Mouse (Mus musculus) heart, embryonic 14.5 days (tissue): ENCODE results near the gene Rasgrp3. TPM values are rescaled to one million over a fixed set of nuclear protein-coding genes. Genes with fewer than 3 reads are reported as not detected.
A peak's percentile ranks its signal among the peaks of the same experiment; 100 is the strongest.

ENCODE experiments used
- ATAC-seq: fragments of 200-750 bp; cut with Nextera tagmentation; 2 replicates; pipeline ENCODE4 v1.8.0; 2017; ENCODE audit warnings: low read depth, moderate TSS enrichment; ENCODE audit not compliant: insufficient number of reproducible peaks, insufficient read depth, low FRiP score
- H3K27ac ChIP-seq, 2 experiments: fragments of 200-500 bp in 1 of 2; fragments of 300-500 bp in 1 of 2; sonication (generic) in 1 of 2; replicated peaks in 1 of 2; 2 replicates each; pipeline ENCODE4 v1.5.1; 2012 to 2014; ENCODE audit warnings: low read depth in 2 of 2, low read length in 2 of 2, control low read depth in 1 of 2, mild to moderate bottlenecking in 1 of 2, mixed read lengths in 1 of 2; ENCODE audit not compliant: control insufficient read depth in 1 of 2, insufficient read depth in 1 of 2
- H3K27me3 ChIP-seq: fragments of 300-500 bp; sonication (generic); 2 replicates; pipeline ENCODE4 v1.6.1; 2014; ENCODE audit warnings: mild to moderate bottlenecking, low read length, control low read depth; ENCODE audit not compliant: control insufficient read depth, insufficient read depth
- H3K36me3 ChIP-seq: fragments of 300-500 bp; sonication (generic); 2 replicates; pipeline ENCODE4 v1.6.1; 2014; ENCODE audit warnings: mild to moderate bottlenecking, control low read depth, low read length, mixed read lengths; ENCODE audit not compliant: control insufficient read depth, insufficient read depth
- H3K4me1 ChIP-seq, 2 experiments: fragments of 200-500 bp in 1 of 2; fragments of 300-500 bp in 1 of 2; sonication (generic) in 1 of 2; 2 replicates each; pipeline ENCODE4 v1.6.1; 2012 to 2014; ENCODE audit warnings: low read length in 2 of 2, control low read depth in 1 of 2, mixed read lengths in 1 of 2; ENCODE audit not compliant: control insufficient read depth in 2 of 2, insufficient read depth in 2 of 2
- H3K4me2 ChIP-seq: fragments of 300-500 bp; sonication (generic); 2 replicates; pipeline ENCODE4 v1.6.1; 2014; ENCODE audit warnings: mild to moderate bottlenecking, low read length
- H3K4me3 ChIP-seq, 2 experiments: fragments of 200-500 bp in 1 of 2; fragments of 300-500 bp in 1 of 2; sonication (generic) in 1 of 2; 2 replicates each; pipeline ENCODE4 v1.5.1; 2012 to 2014; ENCODE audit warnings: low read length in 2 of 2, mild to moderate bottlenecking in 2 of 2, control low read depth in 1 of 2, low read depth in 1 of 2, moderate library complexity in 1 of 2; ENCODE audit not compliant: control insufficient read depth in 1 of 2, insufficient read depth in 1 of 2
- H3K9ac ChIP-seq: fragments of 300-500 bp; sonication (generic); 2 replicates; pipeline ENCODE4 v1.6.1; 2014; ENCODE audit warnings: mild to moderate bottlenecking, low read length
- H3K9me3 ChIP-seq: fragments of 300-500 bp; sonication (generic); 2 replicates; pipeline ENCODE4 v1.6.1; 2016; ENCODE audit warnings: low read length, control low read depth; ENCODE audit not compliant: control insufficient read depth
- WGBS: fragments of 180-500 bp; shearing (Covaris S2); extraction: QIAGEN DNeasy Blood & Tissue Kit; methylation state at CpG from one replicate; pipeline ENCODE4 v1.1.7; 2014; 5-methylcytosine and 5-hydroxymethylcytosine counted together
- polyA plus RNA-seq: library from polyadenylated mRNA; unstranded; fragments of >200 nt; fragmentation: Nextera tagmentation; extraction: Ambion mirVana; gene quantifications from 2 replicates; pipeline ENCODE4 v1.2.1, GENCODE M21; 2014

Rasgrp3 gene
- polyA plus RNA-seq, 1 experiment from 2014 or later, result 24.3 TPM

GRCm38 (mm10) chr17:75434871-75435270 lies 825 bp upstream of the Rasgrp3 start:
- Histone ChIP-seq H3K27me3 (no peaks in the 10 kb centered on the region), H3K4me3 (no peak overlapping the region), H3K27ac (no peak overlapping the region), H3K4me2 (no peak overlapping the region), H3K9ac (no peak overlapping the region), H3K9me3 (no peaks in the 10 kb centered on the region), H3K36me3 (no peaks in the 10 kb centered on the region), H3K4me1 (peaks cover 2 to 10% of the 10 kb centered on the region in 2 experiments; a peak in 2 of 4 replicates)
- WGBS, result 72% methylated on average over 3 of the region's 3 CpGs
- no peak for ATAC-seq

DNA sequence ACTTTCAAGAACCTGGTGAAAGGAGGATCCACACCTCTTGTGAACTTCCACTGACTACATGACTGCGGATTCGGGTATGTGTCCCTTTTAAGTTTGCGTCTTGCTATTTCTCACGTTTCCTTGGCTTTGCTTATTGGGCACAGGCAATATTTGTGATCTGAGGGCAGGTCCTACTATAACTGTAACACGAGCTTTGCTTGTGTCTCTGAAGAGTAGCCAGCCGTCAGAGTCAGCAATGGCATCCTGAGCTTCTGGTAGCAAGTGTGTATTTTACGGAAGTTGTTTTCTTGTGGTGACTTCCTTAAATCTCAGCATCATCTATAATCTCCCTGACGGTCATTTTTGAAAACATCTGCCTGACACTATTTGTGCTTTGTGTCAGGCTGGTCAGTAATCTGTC lies 399 bp downstream of the Rasgrp3 start:
- Histone ChIP-seq H3K36me3 (no peaks in the 10 kb centered on the region), H3K9ac (peak overlapping the region; percentile 66), H3K27me3 (no peaks in the 10 kb centered on the region), H3K4me1 (peaks cover 2 to 10% of the 10 kb centered on the region in 2 experiments; a peak in 2 of 4 replicates), H3K4me3 (peak overlapping the region; percentile 25 to 38), H3K9me3 (no peaks in the 10 kb centered on the region), H3K4me2 (peak overlapping the region; percentile 39), H3K27ac (peak overlapping the region; percentile 54 to 82)
- ATAC-seq, result no peak
- WGBS, result 51% methylated on average over 8 of the region's 8 CpGs

DNA sequence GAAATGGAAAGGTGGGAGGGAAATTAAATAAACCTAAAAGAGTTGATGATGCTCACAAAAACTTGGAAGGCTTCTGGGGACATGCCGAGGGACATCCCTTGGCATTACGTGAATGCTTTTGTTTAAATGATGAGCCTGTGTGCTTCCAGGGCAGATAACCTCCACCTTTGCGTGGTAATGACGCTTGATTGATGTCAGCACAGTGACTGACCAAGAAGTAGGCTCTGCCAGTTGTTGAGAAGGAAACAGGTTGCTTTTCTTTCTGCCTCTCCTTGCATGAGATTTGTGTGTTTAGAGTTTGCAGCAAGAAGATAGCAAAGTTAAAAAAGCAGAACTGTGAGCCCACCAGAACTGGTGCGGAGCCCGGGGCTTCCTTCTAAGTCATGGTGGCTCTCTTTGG lies 1.1 kb downstream of the Rasgrp3 start:
- H3K27me3 ChIP-seq, result no peaks in the 10 kb centered on the region
- H3K4me2 ChIP-seq, result peak overlapping the region; percentile 39
- H3K36me3 ChIP-seq, result no peaks in the 10 kb centered on the region
- H3K4me3 ChIP-seq, result peak overlapping the region; percentile 34 to 38
- no peak for ATAC-seq
- peaks cover 2 to 10% of the 10 kb centered on the region in 2 experiments; a peak in 2 of 4 replicates for H3K4me1 ChIP-seq
- 56% methylated on average over 6 of the region's 6 CpGs for WGBS
- no peaks in the 10 kb centered on the region for H3K9me3 ChIP-seq
- peak overlapping the region; percentile 66 for H3K9ac ChIP-seq
- H3K27ac ChIP-seq, result peak overlapping the region; percentile 49 to 51; a peak in 3 of 4 replicates

- Histone ChIP-seq H3K27me3 (no peaks in the 10 kb centered on the region), H3K9me3 (no peaks in the 10 kb centered on the region), H3K4me2 (peak overlapping the region; percentile 39), H3K4me3 (peak overlapping the region; percentile 34 to 38), H3K4me1 (peaks cover 2 to 10% of the 10 kb centered on the region in 2 experiments; a peak in 2 of 4 replicates), H3K9ac (peak overlapping the region; percentile 66), H3K36me3 (no peaks in the 10 kb centered on the region), H3K27ac (peak overlapping the region; percentile 6 to 51)
- no peak for ATAC-seq
- WGBS, result 60% methylated on average over 11 of the region's 11 CpGs
Observed at GRCm38 (mm10) chr17:75437239-75437750, 1.6 kb downstream of the Rasgrp3 start.

DNA sequence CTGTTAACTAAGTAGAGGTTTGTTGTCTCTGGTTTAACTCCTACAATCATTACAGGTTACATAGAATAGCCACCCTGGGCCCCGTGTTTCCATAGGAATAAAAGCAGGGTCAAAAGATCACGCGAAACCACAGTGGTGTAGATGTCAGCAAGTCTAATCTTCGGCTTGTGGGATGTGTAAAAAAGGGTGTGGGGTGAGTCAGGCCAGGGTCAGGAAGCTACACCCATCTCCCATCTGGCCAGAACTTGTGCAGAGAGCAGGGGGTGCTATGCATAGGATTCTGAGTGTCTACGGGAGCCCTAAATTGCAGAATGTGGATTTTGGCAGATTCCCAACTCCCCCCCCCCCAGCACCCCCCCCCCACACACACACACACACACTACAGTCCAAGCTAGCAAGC lies 2.5 kb downstream of the Rasgrp3 start:
- Histone ChIP-seq H3K27ac (no peak overlapping the region), H3K27me3 (no peaks in the 10 kb centered on the region), H3K9ac (0 out of 2 replicates have a peak overlapping the region, but pooled peaks have one; percentile 66), H3K9me3 (no peaks in the 10 kb centered on the region), H3K4me1 (peaks cover 6 to 15% of the 10 kb centered on the region in 2 experiments), H3K36me3 (no peaks in the 10 kb centered on the region), H3K4me2 (peak overlapping the region; percentile 39), H3K4me3 (peak overlapping the region; percentile 11 to 18; a peak in 3 of 4 replicates)
- ATAC-seq, result no peak
- WGBS, result 34% methylated on average over 5 of the region's 5 CpGs

DNA sequence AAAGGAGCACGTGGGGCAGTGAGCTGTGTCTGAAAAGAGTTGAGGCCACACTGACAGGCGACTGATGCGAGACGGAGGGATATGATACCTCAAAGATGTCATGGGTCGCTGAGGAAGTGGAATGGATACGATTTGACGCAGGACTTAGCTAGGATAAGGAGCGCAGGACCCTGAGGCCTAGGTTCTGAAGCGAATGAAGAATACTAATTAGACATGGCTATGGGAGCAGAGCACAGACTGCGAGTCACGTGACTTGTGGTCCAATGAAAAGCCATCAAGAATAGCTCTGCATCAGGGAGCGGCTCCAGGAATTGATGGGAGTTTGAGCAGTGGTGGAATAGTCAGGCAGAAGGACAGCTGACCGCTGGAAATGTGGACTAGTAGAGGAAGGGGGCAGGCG lies 3.4 kb downstream of the Rasgrp3 start:
- Histone ChIP-seq H3K4me2 (no peak overlapping the region), H3K4me3 (no peak overlapping the region), H3K36me3 (no peaks in the 10 kb centered on the region), H3K27ac (no peak overlapping the region), H3K9ac (no peak overlapping the region), H3K4me1 (peaks cover 8 to 19% of the 10 kb centered on the region in 2 experiments), H3K9me3 (no peaks in the 10 kb centered on the region), H3K27me3 (no peaks in the 10 kb centered on the region)
- 82% methylated on average over 14 of the region's 14 CpGs for whole genome bisulfite sequencing
- ATAC-seq, result no peak

DNA sequence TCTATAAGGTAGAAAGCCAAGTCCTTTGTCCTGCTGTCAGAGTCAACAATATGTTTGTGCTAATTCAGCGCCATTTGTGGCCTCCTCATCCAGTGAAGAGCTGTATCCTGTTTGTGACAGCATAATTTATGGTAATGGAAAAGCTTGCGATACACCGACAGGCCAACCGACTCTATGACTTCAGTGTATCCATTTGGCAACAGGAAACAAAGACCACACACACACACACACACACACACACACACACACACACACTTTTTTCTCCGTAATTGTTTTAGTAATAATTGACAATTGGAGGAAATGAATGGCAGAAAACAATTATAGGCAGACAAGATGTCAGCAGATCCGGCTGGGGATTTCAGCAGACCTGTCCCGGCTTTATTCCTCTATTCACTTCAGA lies 4.9 kb downstream of the Rasgrp3 start:
- ATAC-seq, result no peak

More for the DNA sequence above, 4.9 kb downstream of the Rasgrp3 start:
- Histone ChIP-seq H3K27ac (0 out of 4 replicates have a peak overlapping the region, but pooled peaks of 1 of the 2 experiments have one; percentile 51), H3K27me3 (no peaks in the 10 kb centered on the region), H3K4me1 (peaks cover 8 to 12% of the 10 kb centered on the region in 2 experiments), H3K9ac (no peak overlapping the region), H3K4me3 (no peak overlapping the region), H3K36me3 (no peaks in the 10 kb centered on the region), H3K4me2 (no peak overlapping the region), H3K9me3 (no peaks in the 10 kb centered on the region)
- 61% methylated on average over 7 of the region's 7 CpGs for WGBS
